Mouse (Mus musculus) kidney, postnatal 0 days (tissue): ENCODE data around the gene C1qc. TPM values are rescaled to one million over a fixed set of nuclear protein-coding genes. Genes with fewer than 3 reads are reported as not detected.

Source experiments
- ATAC-seq: fragments of 200-750 bp; cut with Nextera tagmentation; replicated peaks from 2 replicates; pipeline ENCODE4 v1.8.0; 2017; ENCODE audit warnings: low read depth, moderate number of reproducible peaks, moderate TSS enrichment, moderate library complexity; ENCODE audit not compliant: low FRiP score
- DNase-seq: peaks from one replicate; pipeline ENCODE4 v3.0.0-alpha.2; 2016; ENCODE audit warnings: low spot score
- H3K27ac ChIP-seq: fragments of 300-500 bp; sonication (generic); 2 replicates; pipeline ENCODE4 v1.5.1; 2014; ENCODE audit warnings: mild to moderate bottlenecking
- H3K27me3 ChIP-seq: fragments of 300-500 bp; sonication (generic); 2 replicates; pipeline ENCODE4 v1.6.1; 2014; ENCODE audit warnings: low read length, mixed read lengths; ENCODE audit not compliant: insufficient read depth
- H3K36me3 ChIP-seq: fragments of 300-500 bp; sonication (generic); 2 replicates; pipeline ENCODE4 v1.6.1; 2014; ENCODE audit warnings: low read length, mixed read lengths; ENCODE audit not compliant: insufficient read depth
- H3K4me1 ChIP-seq: fragments of 300-500 bp; sonication (generic); replicated peaks from 2 replicates; pipeline ENCODE4 v1.6.1; 2014; ENCODE audit warnings: antibody characterized with exemption, low read length, mixed read lengths; ENCODE audit not compliant: insufficient read depth
- H3K4me2 ChIP-seq: fragments of 300-500 bp; sonication (generic); 2 replicates; pipeline ENCODE4 v1.6.1; 2014; ENCODE audit warnings: mild to moderate bottlenecking, low read length, moderate library complexity, mixed read lengths
- H3K4me3 ChIP-seq: fragments of 300-500 bp; sonication (generic); replicated peaks from 2 replicates; pipeline ENCODE4 v1.5.1; 2014; ENCODE audit warnings: low read depth, low read length
- H3K9ac ChIP-seq: fragments of 300-500 bp; sonication (generic); 2 replicates; pipeline ENCODE4 v1.6.1; 2014; ENCODE audit warnings: low read depth, low read length
- H3K9me3 ChIP-seq: fragments of 300-500 bp; sonication (generic); replicated peaks from 2 replicates; pipeline ENCODE4 v1.6.1; 2016; ENCODE audit warnings: low read length, inconsistent platforms, mixed read lengths
- CTCF ChIP-seq: IDR thresholded peaks from 2 replicates; pipeline ENCODE4 v1.5.1; 2016; ENCODE audit warnings: antibody characterized with exemption, low read depth, mild to moderate bottlenecking, moderate library complexity
- WGBS: fragments of 180-500 bp; shearing (Covaris S2); extraction: QIAGEN DNeasy Blood & Tissue Kit; methylation state at CpG from one replicate; pipeline ENCODE4 v1.1.7; 2014; 5-methylcytosine and 5-hydroxymethylcytosine counted together
- polyA plus RNA-seq: library from polyadenylated mRNA; unstranded; fragments of >200 nt; fragmentation: Nextera tagmentation; extraction: Ambion mirVana; gene quantifications from 2 replicates; pipeline ENCODE4 v1.2.1, GENCODE M21; 2015

The C1qc gene
- polyA plus RNA-seq, 1 experiment from 2014 or later = 34.6 TPM

GRCm38 (mm10) chr4:136925804-136926203, 32.9 kb upstream of the C1qc start:
- no peak overlapping the region for H3K4me3 ChIP-seq
- H3K9me3 ChIP-seq = no peaks in the 10 kb centered on the region
- TF ChIP-seq CTCF = no peak
- no peaks in the 10 kb centered on the region for H3K4me1 ChIP-seq
- H3K36me3 ChIP-seq = no peaks in the 10 kb centered on the region
- no peak overlapping the region for H3K27ac ChIP-seq
- 22% methylated on average over 15 of the region's 15 CpGs for WGBS
- no peak overlapping the region for H3K4me2 ChIP-seq
- no peak for DNase-seq
- no peak for ATAC-seq
- H3K9ac ChIP-seq = no peak overlapping the region
- H3K27me3 ChIP-seq = peaks cover 6% of the 10 kb centered on the region; the same call in 1 of the 2 replicates

GRCm38 (mm10) chr4:136924529-136924928, 31.7 kb upstream of the C1qc start:
- ATAC-seq = no peak
- WGBS = 6% methylated on average over 6 of the region's 6 CpGs
- Histone ChIP-seq H3K4me1 (no peaks in the 10 kb centered on the region), H3K27me3 (peaks cover 6% of the 10 kb centered on the region; the same call in 1 of the 2 replicates), H3K36me3 (no peaks in the 10 kb centered on the region), H3K9ac (no peak overlapping the region), H3K4me2 (no peak overlapping the region), H3K4me3 (no peak overlapping the region), H3K27ac (no peak overlapping the region), H3K9me3 (no peaks in the 10 kb centered on the region)
- DNase-seq = peak; percentile 83
- no peak for TF ChIP-seq CTCF

- H3K27me3 ChIP-seq = no peaks in the 10 kb centered on the region
- H3K4me3 ChIP-seq = no peak overlapping the region
- no peaks in the 10 kb centered on the region for H3K9me3 ChIP-seq
- H3K36me3 ChIP-seq = no peaks in the 10 kb centered on the region
- DNase-seq = no peak
- H3K9ac ChIP-seq = no peak overlapping the region
- H3K27ac ChIP-seq = no peak overlapping the region
- no peak for ATAC-seq
- H3K4me1 ChIP-seq = no peaks in the 10 kb centered on the region
- H3K4me2 ChIP-seq = no peak overlapping the region
- no peak for TF ChIP-seq CTCF
- 80% methylated on average over 3 of the region's 3 CpGs for WGBS
Measured at GRCm38 (mm10) chr4:136919526-136919925, 26.7 kb upstream of the C1qc start.

GRCm38 (mm10) chr4:136918834-136919233, 26.0 kb upstream of the C1qc start:
- Histone ChIP-seq H3K4me1 (no peaks in the 10 kb centered on the region), H3K9me3 (no peaks in the 10 kb centered on the region), H3K27ac (no peak overlapping the region), H3K4me3 (no peak overlapping the region), H3K27me3 (no peaks in the 10 kb centered on the region), H3K36me3 (no peaks in the 10 kb centered on the region), H3K4me2 (no peak overlapping the region), H3K9ac (no peak overlapping the region)
- ATAC-seq = no peak
- no peak for TF ChIP-seq CTCF
- 84% methylated on average over 8 of the region's 8 CpGs for WGBS
- no peak for DNase-seq

GRCm38 (mm10) chr4:136917165-136917524, 24.3 kb upstream of the C1qc start:
- ATAC-seq = no peak
- no peak overlapping the region for H3K27ac ChIP-seq
- WGBS = 21% methylated on average over 7 of the region's 7 CpGs

GRCm38 (mm10) chr4:136916359-136917164, 23.7 kb upstream of the C1qc start:
- Histone ChIP-seq H3K4me3 (no peak overlapping the region), H3K4me1 (no peaks in the 10 kb centered on the region), H3K9ac (no peak overlapping the region), H3K9me3 (no peaks in the 10 kb centered on the region), H3K27ac (no peak overlapping the region), H3K36me3 (no peaks in the 10 kb centered on the region), H3K27me3 (peaks cover 8% of the 10 kb centered on the region; the same call in 1 of the 2 replicates), H3K4me2 (no peak overlapping the region)
- DNase-seq (no peak), ATAC-seq (no peak)
- TF ChIP-seq CTCF = no peak
- 36% methylated on average over 20 of the region's 20 CpGs for WGBS

More at GRCm38 (mm10) chr4:136917165-136917524, 24.3 kb upstream of the C1qc start:
- no peaks in the 10 kb centered on the region for H3K9me3 ChIP-seq
- H3K36me3 ChIP-seq = no peaks in the 10 kb centered on the region
- no peak overlapping the region for H3K4me3 ChIP-seq
- H3K9ac ChIP-seq = no peak overlapping the region
- peaks cover 7% of the 10 kb centered on the region; the same call in 1 of the 2 replicates for H3K27me3 ChIP-seq
- no peak for DNase-seq
- TF ChIP-seq CTCF = no peak
- no peaks in the 10 kb centered on the region for H3K4me1 ChIP-seq
- no peak overlapping the region for H3K4me2 ChIP-seq
